Mouse (Mus musculus): ENCODE measurements around the gene Zfp287.

The Zfp287 gene

GRCm38 (mm10) chr11:62701218-62701617, 30.5 kb downstream of the Zfp287 start:
- DNase-seq (ENCODE audit: low read depth, low spot score): no peak

GRCm38 (mm10) chr11:62699749-62700148, 32.0 kb downstream of the Zfp287 start:
- DNase-seq (ENCODE audit: low read depth, low spot score): peak; percentile 49

- DNase-seq (ENCODE audit: low read depth, low spot score): no peak
These were observed 36.6 kb downstream of the Zfp287 start for GRCm38 (mm10) chr11:62695126-62695525.

DNA sequence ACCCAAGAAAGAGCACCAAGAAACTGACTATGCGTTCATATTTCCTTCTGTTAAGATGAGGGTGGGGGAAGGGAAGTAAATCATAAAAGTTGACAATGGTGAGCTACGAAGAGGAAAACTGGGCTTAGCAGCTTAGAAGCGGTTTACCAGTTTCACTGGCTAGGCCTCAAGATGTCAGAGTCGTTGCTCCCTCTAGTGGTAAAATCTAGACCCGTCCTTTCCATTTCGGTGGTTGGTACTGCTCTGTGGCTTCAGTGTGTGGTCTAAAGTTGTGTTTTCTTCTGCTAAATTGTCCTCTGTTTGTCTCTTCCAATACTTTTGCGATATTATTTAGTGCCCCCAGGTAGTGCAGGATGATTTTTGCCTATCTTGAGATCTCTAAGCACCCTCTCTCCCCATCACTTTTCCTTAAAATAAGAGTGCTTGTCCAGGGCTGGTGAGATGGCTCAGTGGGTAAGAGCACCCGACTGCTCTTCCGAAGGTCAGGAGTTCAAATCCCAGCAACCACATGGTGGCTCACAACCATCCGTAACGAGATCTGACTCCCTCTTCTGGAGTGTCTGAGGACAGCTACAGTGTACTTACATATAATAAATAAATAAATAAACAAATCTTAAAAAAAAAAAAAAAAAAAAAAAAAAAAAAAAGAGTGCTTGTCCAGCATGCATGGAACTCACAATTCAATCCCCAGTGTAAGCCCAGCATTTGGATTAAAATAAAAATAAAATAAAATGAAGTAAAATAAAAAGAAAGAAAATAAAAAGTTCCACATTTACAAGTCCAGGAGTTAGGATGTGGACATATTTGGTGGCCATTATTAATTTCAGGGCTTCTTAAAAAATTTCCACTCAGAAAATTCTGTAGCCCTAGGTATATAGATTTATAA, 38.2 kb downstream of the Zfp287 start:
- DNase-seq (ENCODE audit: low read depth, low spot score): peak; percentile 87

DNA sequence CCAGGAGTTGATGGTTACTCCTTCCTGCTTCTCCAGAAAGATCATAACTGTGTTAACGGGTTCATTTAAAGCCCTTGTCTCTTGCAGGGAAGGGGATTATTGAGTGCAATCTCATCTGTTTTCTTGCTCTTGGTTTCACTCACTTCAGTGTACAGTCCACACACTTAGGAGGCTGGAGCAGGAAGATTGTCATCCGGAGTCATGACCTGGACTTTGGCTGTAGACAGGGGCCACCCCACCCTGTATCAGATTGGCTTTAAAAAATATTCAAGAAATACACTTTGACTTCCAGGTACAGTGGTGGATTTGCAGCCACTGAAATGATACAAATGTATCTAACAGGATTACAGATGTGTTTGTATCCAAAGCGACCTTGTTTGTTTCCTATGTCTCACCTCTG, 40.1 kb downstream of the Zfp287 start:
- DNase-seq (ENCODE audit: low read depth, low spot score): no peak

GRCm38 (mm10) chr11:62679954-62680353, 51.8 kb downstream of the Zfp287 start:
- no peak for DNase-seq (ENCODE audit: low read depth, low spot score)

GRCm38 (mm10) chr11:62678778-62679354, 52.8 kb downstream of the Zfp287 start:
- DNase-seq (ENCODE audit: low read depth, low spot score): no peak

DNA sequence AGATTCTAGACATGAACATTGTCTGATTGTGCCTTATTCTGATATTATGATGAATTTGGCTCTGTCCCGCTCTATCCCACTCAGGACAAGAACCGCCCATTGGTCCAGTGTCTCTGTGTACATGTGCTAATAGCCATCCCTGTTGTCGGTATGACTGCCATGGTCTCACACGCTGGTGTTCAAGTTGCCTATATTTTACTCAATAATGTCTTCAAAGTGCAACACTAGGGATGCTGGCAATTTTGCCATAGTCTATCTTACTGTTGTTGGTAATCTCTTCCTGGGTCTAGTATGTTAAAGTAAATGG, 55.5 kb downstream of the Zfp287 start:
- no peak for DNase-seq (ENCODE audit: low read depth, low spot score)

- DNase-seq (ENCODE audit: low read depth, low spot score): peak; percentile 85
These were observed 56.0 kb downstream of the Zfp287 start for GRCm38 (mm10) chr11:62675480-62676289.

- no peak for DNase-seq (ENCODE audit: low read depth, low spot score)
These were observed 61.7 kb downstream of the Zfp287 start for GRCm38 (mm10) chr11:62670006-62670405.

GRCm38 (mm10) chr11:62669471-62669870, 62.2 kb downstream of the Zfp287 start:
- no peak for DNase-seq (ENCODE audit: low read depth, low spot score)

DNA sequence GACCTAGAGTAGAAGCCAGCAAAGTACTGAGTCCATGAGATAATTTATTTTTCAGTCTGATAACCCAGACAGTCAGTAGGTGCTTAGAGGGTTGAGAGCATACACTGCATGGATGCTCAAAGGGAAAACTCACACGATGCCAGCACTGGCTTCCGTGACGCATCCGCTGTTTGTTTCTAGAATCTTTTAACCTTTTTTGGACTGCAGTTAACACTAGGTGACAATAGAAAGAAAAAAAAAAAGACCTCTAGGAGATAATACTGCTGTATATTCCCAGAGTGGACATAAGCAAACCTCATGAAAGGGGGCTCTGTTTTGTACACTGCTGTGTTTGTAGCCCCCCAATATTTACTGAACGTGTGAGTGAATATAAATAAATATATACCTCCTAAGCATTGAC, 62.7 kb downstream of the Zfp287 start:
- no peak for DNase-seq (ENCODE audit: low read depth, low spot score)

DNA sequence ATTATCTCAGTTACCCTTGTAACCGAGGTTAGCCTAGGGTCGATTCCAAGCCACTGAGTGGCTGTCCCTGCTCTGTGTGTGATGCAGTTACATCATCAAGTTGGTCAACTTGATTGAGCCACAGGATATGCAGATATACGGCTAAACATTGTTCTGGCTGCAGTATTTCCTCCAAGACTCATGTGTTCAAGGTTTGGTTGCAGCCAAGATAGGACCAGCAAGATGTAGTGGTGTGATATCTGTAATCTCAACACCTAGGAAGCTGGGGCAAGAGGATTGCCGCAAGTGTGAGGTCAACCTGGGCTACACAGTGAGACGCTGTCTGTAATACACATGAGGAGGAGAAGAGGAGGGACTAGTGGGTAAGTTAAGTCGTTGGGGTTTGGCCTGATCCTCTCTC, 67.5 kb downstream of the Zfp287 start:
- DNase-seq (ENCODE audit: low read depth, low spot score): no peak

GRCm38 (mm10) chr11:62660885-62661284, 70.8 kb downstream of the Zfp287 start:
- DNase-seq (ENCODE audit: low read depth, low spot score): no peak

- DNase-seq (ENCODE audit: low read depth, low spot score): no peak
These were observed 79.6 kb downstream of the Zfp287 start for GRCm38 (mm10) chr11:62652080-62652479.

DNA sequence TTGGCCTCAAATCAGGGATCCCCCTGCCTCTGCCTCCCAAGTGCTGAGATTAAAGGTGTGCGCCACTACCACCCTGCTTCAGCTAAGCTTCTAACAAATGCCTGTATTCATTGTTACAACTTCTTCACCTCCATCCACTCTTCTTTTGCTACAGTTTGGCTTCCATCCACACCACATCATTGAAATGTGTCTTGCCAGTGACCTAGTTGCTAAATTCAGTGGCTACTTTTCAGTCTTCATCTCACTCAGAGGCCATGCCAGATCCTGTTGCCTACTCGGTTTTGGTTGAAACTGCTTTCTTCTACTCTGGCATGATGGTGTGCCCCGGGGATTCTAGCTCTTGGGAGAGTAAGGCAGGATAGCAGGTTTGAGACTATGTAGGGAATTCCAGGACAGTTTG, 80.1 kb downstream of the Zfp287 start:
- DNase-seq (ENCODE audit: low read depth, low spot score): no peak

All from A20 (cell line).